In genomic region chr5:37992346-37992745, GRCm38 (mm10) we compare ENCODE assay signal across 25 mouse cellular contexts. TPM values are rescaled to one million over a fixed set of nuclear protein-coding genes. Genes with fewer than 3 reads are reported as not detected.
DNase-seq lines count a peak whose midpoint lies in the region; ATAC-seq lines count a peak whose summit lies in the region.
"Had no signal": no experiment of that assay in that cellular context is flagged by ENCODE, and none has a peak within 500 bp of the region (broad histone marks: within the 10 kb centered on the region; RNA-seq: fewer than 3 reads in every experiment).

No protein-coding gene starts in this region.

- no peaks in the 10 kb centered on the region for H3K9me3 ChIP-seq in embryonic facial prominence, embryonic 13.5 days
- H3K9me3 ChIP-seq in embryonic facial prominence, embryonic 10.5 days = no peaks in the 10 kb centered on the region
- H3K9me3 ChIP-seq in intestine, embryonic 16.5 days (ENCODE audit: control insufficient read depth, low read length) = no peaks in the 10 kb centered on the region
- H3K9me3 ChIP-seq: embryonic facial prominence, embryonic 12.5 days; embryonic facial prominence, embryonic 15.5 days; forebrain, embryonic 10.5 days; forebrain, embryonic 12.5 days; G1E had no signal

- no peak overlapping the region for H3K4me3 ChIP-seq in embryonic facial prominence, embryonic 13.5 days
- H3K4me3 ChIP-seq in embryonic facial prominence, embryonic 10.5 days = no peak overlapping the region
- H3K4me3 ChIP-seq in intestine, embryonic 16.5 days (ENCODE audit: low read length) = no peak overlapping the region
- H3K4me3 ChIP-seq: embryonic facial prominence, embryonic 12.5 days; embryonic facial prominence, embryonic 15.5 days; erythroblast, embryonic 14.5 days; forebrain, embryonic 10.5 days; forebrain, embryonic 12.5 days had no signal

- 76% methylated on average over 5 of the region's 5 CpGs for WGBS in embryonic facial prominence, embryonic 13.5 days
- 86% methylated on average over 5 of the region's 5 CpGs for WGBS in embryonic facial prominence, embryonic 10.5 days
- WGBS in intestine, embryonic 16.5 days = 81% methylated on average over 5 of the region's 5 CpGs

- H3K27me3 ChIP-seq in embryonic facial prominence, embryonic 13.5 days = no peaks in the 10 kb centered on the region
- H3K27me3 ChIP-seq in embryonic facial prominence, embryonic 10.5 days (replicated peaks; ENCODE audit: low read depth, poor library complexity, severe bottlenecking) = no peaks in the 10 kb centered on the region
- no peaks in the 10 kb centered on the region for H3K27me3 ChIP-seq in intestine, embryonic 16.5 days (replicated peaks; ENCODE audit: control insufficient read depth, insufficient read depth, low read length)
- H3K27me3 ChIP-seq: embryonic facial prominence, embryonic 12.5 days; embryonic facial prominence, embryonic 15.5 days; forebrain, embryonic 12.5 days had no signal

- H3K4me2 ChIP-seq in embryonic facial prominence, embryonic 13.5 days = no peak overlapping the region
- no peak overlapping the region for H3K4me2 ChIP-seq in intestine, embryonic 16.5 days (ENCODE audit: low read depth, low read length)
- H3K4me2 ChIP-seq: embryonic facial prominence, embryonic 12.5 days; embryonic facial prominence, embryonic 15.5 days; forebrain, embryonic 12.5 days had no signal

- no peaks in the 10 kb centered on the region for H3K36me3 ChIP-seq in embryonic facial prominence, embryonic 13.5 days
- no peaks in the 10 kb centered on the region for H3K36me3 ChIP-seq in embryonic facial prominence, embryonic 10.5 days (replicated peaks)
- H3K36me3 ChIP-seq in intestine, embryonic 16.5 days (ENCODE audit: control insufficient read depth, insufficient read depth, low read length) = no peaks in the 10 kb centered on the region
- H3K36me3 ChIP-seq: embryonic facial prominence, embryonic 12.5 days; embryonic facial prominence, embryonic 15.5 days; forebrain, embryonic 10.5 days; forebrain, embryonic 12.5 days; G1E had no signal

- no peak for DNase-seq in embryonic facial prominence, embryonic 10.5 days (ENCODE audit: low spot score)
- peak; percentile 23 for DNase-seq in 3T3-L1 (ENCODE audit: low read depth, low spot score)
- peak; percentile 3 for DNase-seq in NIH3T3 (ENCODE audit: low read depth)
- DNase-seq: adrenal gland, adult 2 months; adrenal gland, postnatal 10 days; adrenal gland, postnatal 25 days; B cell, adult 2 months; cerebellum, adult 11 months; cerebellum, adult 18-20 months; cerebellum, adult 8-10 months; cerebellum, adult 9-11 months; cerebellum, postnatal 14 days; cerebellum, postnatal 36 days; embryo, embryonic 11 days had no signal

- H3K9ac ChIP-seq in embryonic facial prominence, embryonic 13.5 days = no peak overlapping the region
- H3K9ac ChIP-seq in intestine, embryonic 16.5 days (ENCODE audit: low read depth, low read length) = no peak overlapping the region
- H3K9ac ChIP-seq: embryonic facial prominence, embryonic 12.5 days; embryonic facial prominence, embryonic 15.5 days; forebrain, embryonic 12.5 days had no signal

- ATAC-seq in embryonic facial prominence, embryonic 13.5 days (ENCODE audit: insufficient number of reproducible peaks, insufficient read depth, low FRiP score, low TSS enrichment, low read depth) = no peak
- ATAC-seq in intestine, embryonic 16.5 days = no peak
- ATAC-seq: CD4-positive, CD25-positive, alpha-beta regulatory T cell, adult 4 months; forebrain, embryonic 14.5 days; forebrain, embryonic 16.5 days had no signal

- peak overlapping the region; percentile 84; the same call in 1 of the 2 replicates for H3K27ac ChIP-seq in embryonic facial prominence, embryonic 13.5 days
- no peak overlapping the region for H3K27ac ChIP-seq in embryonic facial prominence, embryonic 10.5 days (replicated peaks)
- no peak overlapping the region for H3K27ac ChIP-seq in intestine, embryonic 16.5 days (ENCODE audit: low read length)
- H3K27ac ChIP-seq: embryonic facial prominence, embryonic 12.5 days; embryonic facial prominence, embryonic 15.5 days; forebrain, embryonic 10.5 days; forebrain, embryonic 12.5 days had no signal

- peaks cover 36% of the 10 kb centered on the region for H3K4me1 ChIP-seq in embryonic facial prominence, embryonic 13.5 days
- peaks cover 14% of the 10 kb centered on the region for H3K4me1 ChIP-seq in embryonic facial prominence, embryonic 10.5 days
- no peaks in the 10 kb centered on the region for H3K4me1 ChIP-seq in intestine, embryonic 16.5 days (ENCODE audit: control insufficient read depth, insufficient read depth, low read length)
- H3K4me1 ChIP-seq: embryonic facial prominence, embryonic 12.5 days; forebrain, embryonic 12.5 days had no signal

RNA-seq across cellular contexts. Expression of gene Stx18, which starts 46.2 kb away (rescaled TPM):
- polyA plus RNA-seq in embryonic facial prominence, embryonic 13.5 days (2015; fragmentation: Nextera tagmentation; extraction: Ambion mirVana) = 61.7 and 67.5 TPM in 2 replicates
- 54.8 and 55.8 TPM in 2 replicates for polyA plus RNA-seq in embryonic facial prominence, embryonic 10.5 days (2016; fragmentation: Nextera tagmentation; extraction: Ambion mirVana)
- polyA plus RNA-seq in intestine, embryonic 16.5 days (2015; fragmentation: Nextera tagmentation; extraction: Ambion mirVana) = 34.4 and 35.8 TPM in 2 replicates
